Mouse (Mus musculus) lung, embryonic 16.5 days (tissue): ENCODE measurements around the gene Lag3. TPM values are rescaled to one million over a fixed set of nuclear protein-coding genes. Genes with fewer than 3 reads are reported as not detected.
A peak's percentile ranks its signal among the peaks of the same experiment; 100 is the strongest.

ENCODE experiments used
- ATAC-seq: fragments of 200-750 bp; cut with Nextera tagmentation; 2 replicates; pipeline ENCODE4 v1.8.0; 2017; ENCODE audit warnings: low read depth, mild to moderate bottlenecking, moderate library complexity
- H3K27ac ChIP-seq: fragments of 300-500 bp; sonication (generic); 2 replicates; pipeline ENCODE4 v1.5.1; 2014; ENCODE audit warnings: mild to moderate bottlenecking, control low read depth, low read length
- H3K27me3 ChIP-seq: fragments of 300-500 bp; sonication (generic); 2 replicates; pipeline ENCODE4 v1.6.1; 2014; ENCODE audit warnings: low read depth, low read length, mixed read lengths; ENCODE audit not compliant: control insufficient read depth, insufficient read depth
- H3K36me3 ChIP-seq: fragments of 300-500 bp; sonication (generic); 2 replicates; pipeline ENCODE4 v1.6.1; 2014; ENCODE audit warnings: low read length; ENCODE audit not compliant: control insufficient read depth, insufficient read depth
- H3K4me1 ChIP-seq: fragments of 300-500 bp; sonication (generic); replicated peaks from 2 replicates; pipeline ENCODE4 v1.6.1; 2014; ENCODE audit warnings: low read length, mixed read lengths; ENCODE audit not compliant: control insufficient read depth, insufficient read depth
- H3K4me2 ChIP-seq: fragments of 300-500 bp; sonication (generic); 2 replicates; pipeline ENCODE4 v1.6.1; 2014; ENCODE audit warnings: low read depth, low read length, control low read depth
- H3K4me3 ChIP-seq: fragments of 300-500 bp; sonication (generic); 2 replicates; pipeline ENCODE4 v1.5.1; 2014; ENCODE audit warnings: mild to moderate bottlenecking, low read length, control low read depth
- H3K9ac ChIP-seq: fragments of 300-500 bp; sonication (generic); 2 replicates; pipeline ENCODE4 v1.6.1; 2014; ENCODE audit warnings: low read length, control low read depth
- H3K9me3 ChIP-seq: fragments of 300-500 bp; sonication (generic); 2 replicates; pipeline ENCODE4 v1.6.1; 2016; ENCODE audit warnings: low read length; ENCODE audit not compliant: control insufficient read depth
- WGBS: fragments of 180-500 bp; shearing (Covaris S2); extraction: QIAGEN DNeasy Blood & Tissue Kit; methylation state at CpG from one replicate; pipeline ENCODE4 v1.1.7; 2014; 5-methylcytosine and 5-hydroxymethylcytosine counted together
- polyA plus RNA-seq: library from polyadenylated mRNA; unstranded; fragments of >200 nt; fragmentation: Nextera tagmentation; extraction: Ambion mirVana; gene quantifications from 2 replicates; pipeline ENCODE4 v1.2.1, GENCODE M21; 2015

The Lag3 gene
- polyA plus RNA-seq, 1 experiment from 2014 or later, result 1.2 TPM

DNA sequence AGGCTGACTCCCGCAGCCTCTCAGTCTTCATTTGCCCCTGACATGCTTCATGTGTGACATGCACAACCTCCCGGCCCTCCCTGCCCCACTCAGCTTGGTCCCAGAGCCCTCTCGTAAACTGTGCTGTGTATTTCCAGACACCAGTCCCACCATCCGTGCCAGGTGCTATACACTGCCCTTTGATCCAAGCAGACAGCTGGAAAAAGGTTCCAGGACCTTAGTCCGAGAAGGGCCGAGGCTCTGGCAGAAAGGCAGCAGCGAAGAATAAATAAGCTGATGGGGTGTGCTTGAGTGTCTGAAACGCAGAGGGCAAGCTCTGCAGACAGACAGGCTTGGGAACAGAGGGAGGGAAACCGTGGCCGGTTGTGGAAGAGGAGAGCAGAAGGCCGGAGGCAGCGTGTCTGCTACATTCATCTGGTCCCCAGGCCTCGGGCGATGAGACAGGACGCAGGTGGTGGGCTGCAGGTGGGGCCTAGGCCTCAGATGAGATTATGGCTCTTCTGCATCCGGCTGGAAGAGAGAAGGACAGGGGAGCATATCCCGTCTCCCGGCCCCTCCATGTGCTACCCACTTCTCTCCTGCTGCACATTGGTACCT is 45.6 kb downstream of the Lag3 start:
- WGBS, result 33% methylated on average over 18 of the region's 18 CpGs
- peaks cover 11% of the 10 kb centered on the region for H3K4me1 ChIP-seq
- no peak overlapping the region for H3K4me2 ChIP-seq
- peaks cover 29% of the 10 kb centered on the region for H3K27me3 ChIP-seq
- no peaks in the 10 kb centered on the region for H3K9me3 ChIP-seq
- H3K9ac ChIP-seq, result no peak overlapping the region
- no peak for ATAC-seq
- no peak overlapping the region for H3K27ac ChIP-seq
- no peaks in the 10 kb centered on the region for H3K36me3 ChIP-seq
- H3K4me3 ChIP-seq, result no peak overlapping the region

- H3K9me3 ChIP-seq, result no peaks in the 10 kb centered on the region
- WGBS, result under 1% methylated on average over 38 of the region's 43 CpGs
- H3K27me3 ChIP-seq, result peaks cover 38% of the 10 kb centered on the region
- H3K4me3 ChIP-seq, result peak within 1 kb of the TSS; percentile 59
- H3K4me2 ChIP-seq, result peak within 1 kb of the TSS; percentile 99
- no peaks in the 10 kb centered on the region for H3K36me3 ChIP-seq
- peak within 1 kb of the TSS; percentile 72 for H3K9ac ChIP-seq
- ATAC-seq, result peak; percentile 66
- H3K27ac ChIP-seq, result no peak within 1 kb of the TSS
- peaks cover 11% of the 10 kb centered on the region for H3K4me1 ChIP-seq
These were observed 47.7 kb downstream of the Lag3 start, which contains the start of gene Gpr162 for GRCm38 (mm10) chr6:124863658-124864298. Gene Gpr162, minus strand, starts transcription at chr6:124863983.

GRCm38 (mm10) chr6:124863125-124863657 is 48.3 kb downstream of the Lag3 start:
- H3K27me3 ChIP-seq, result peaks cover 44% of the 10 kb centered on the region
- peaks cover 12% of the 10 kb centered on the region for H3K4me1 ChIP-seq
- H3K36me3 ChIP-seq, result no peaks in the 10 kb centered on the region
- no peak overlapping the region for H3K27ac ChIP-seq
- peak overlapping the region; percentile 99 for H3K4me2 ChIP-seq
- peak overlapping the region; percentile 59 for H3K4me3 ChIP-seq
- peak overlapping the region; percentile 72 for H3K9ac ChIP-seq
- no peaks in the 10 kb centered on the region for H3K9me3 ChIP-seq
- WGBS, result 2% methylated on average over 11 of the region's 16 CpGs
- peak; percentile 11 for ATAC-seq

- Histone ChIP-seq H3K9ac (no peak overlapping the region), H3K4me3 (no peak overlapping the region; the same call in 1 of the 2 replicates)
These were observed 48.9 kb downstream of the Lag3 start for GRCm38 (mm10) chr6:124862406-124863124.

GRCm38 (mm10) chr6:124861802-124862201 is 49.7 kb downstream of the Lag3 start:
- Histone ChIP-seq H3K9ac (no peak overlapping the region), H3K9me3 (no peaks in the 10 kb centered on the region), H3K36me3 (no peaks in the 10 kb centered on the region), H3K4me2 (no peak overlapping the region), H3K4me1 (peaks cover 18% of the 10 kb centered on the region), H3K4me3 (no peak overlapping the region), H3K27ac (no peak overlapping the region), H3K27me3 (peaks cover 44% of the 10 kb centered on the region)
- 41% methylated on average over 3 of the region's 3 CpGs for WGBS
- ATAC-seq, result no peak

More at GRCm38 (mm10) chr6:124862406-124863124, 48.9 kb downstream of the Lag3 start:
- Histone ChIP-seq H3K4me2 (peak overlapping the region; percentile 99), H3K9me3 (no peaks in the 10 kb centered on the region), H3K27me3 (peaks cover 44% of the 10 kb centered on the region), H3K36me3 (no peaks in the 10 kb centered on the region), H3K27ac (no peak overlapping the region), H3K4me1 (peaks cover 18% of the 10 kb centered on the region)
- no peak for ATAC-seq
- 18% methylated on average over 8 of the region's 8 CpGs for WGBS

DNA sequence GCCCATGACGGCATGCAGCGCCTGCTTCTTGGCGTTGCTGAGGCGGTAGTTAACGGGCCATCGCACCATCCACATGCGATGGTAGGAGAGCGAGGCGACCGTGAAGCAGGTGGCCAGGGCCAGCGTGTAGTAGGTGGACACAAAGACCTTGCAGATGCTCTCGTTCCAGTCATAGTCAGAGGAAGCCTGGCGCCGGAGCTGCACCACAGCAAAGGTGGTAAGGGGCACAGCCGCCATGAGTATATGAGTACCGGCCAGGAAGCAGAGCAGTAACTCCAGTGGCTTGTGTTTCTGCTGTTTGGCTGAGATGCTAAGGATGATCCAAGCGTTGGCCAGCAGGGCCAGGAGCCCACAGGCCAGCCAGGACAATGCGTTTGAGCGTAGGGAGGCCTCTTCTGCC is 50.2 kb downstream of the Lag3 start:
- no peak overlapping the region for H3K27ac ChIP-seq
- no peak overlapping the region for H3K9ac ChIP-seq
- peaks cover 22% of the 10 kb centered on the region for H3K4me1 ChIP-seq
- peaks cover 44% of the 10 kb centered on the region for H3K27me3 ChIP-seq
- H3K36me3 ChIP-seq, result no peaks in the 10 kb centered on the region
- no peak overlapping the region for H3K4me2 ChIP-seq
- H3K9me3 ChIP-seq, result no peaks in the 10 kb centered on the region
- H3K4me3 ChIP-seq, result no peak overlapping the region
- WGBS, result 74% methylated on average over 19 of the region's 19 CpGs
- no peak for ATAC-seq

- no peak overlapping the region for H3K4me3 ChIP-seq
- no peak overlapping the region for H3K27ac ChIP-seq
- ATAC-seq, result no peak
- 81% methylated on average over 9 of the region's 9 CpGs for WGBS
- no peak overlapping the region for H3K9ac ChIP-seq
- H3K27me3 ChIP-seq, result peaks cover 42% of the 10 kb centered on the region
- no peak overlapping the region for H3K4me2 ChIP-seq
- peaks cover 24% of the 10 kb centered on the region for H3K4me1 ChIP-seq
- no peaks in the 10 kb centered on the region for H3K9me3 ChIP-seq
- no peaks in the 10 kb centered on the region for H3K36me3 ChIP-seq
These were observed 51.0 kb downstream of the Lag3 start for GRCm38 (mm10) chr6:124860511-124860910.

DNA sequence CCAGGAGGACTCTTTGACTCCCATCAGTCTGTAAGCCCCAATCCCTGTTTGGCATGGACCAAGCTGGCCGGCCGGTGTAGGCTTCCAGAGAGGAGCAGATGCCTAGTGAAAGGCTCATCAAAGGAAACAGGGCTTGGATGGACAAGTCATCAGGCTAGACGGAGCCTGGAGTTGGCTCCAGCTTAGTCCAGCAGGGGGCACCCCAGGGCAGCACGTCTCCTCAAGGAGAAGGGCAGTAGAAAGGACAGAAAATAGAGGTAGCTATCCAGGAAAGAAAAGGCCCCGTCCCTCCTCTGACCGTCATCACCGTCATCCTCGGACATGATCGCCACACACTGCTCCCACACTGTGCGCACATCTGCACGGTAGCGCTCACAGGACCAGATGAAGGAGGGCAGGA is 51.8 kb downstream of the Lag3 start:
- Histone ChIP-seq H3K27me3 (peaks cover 37% of the 10 kb centered on the region), H3K27ac (no peak overlapping the region), H3K4me3 (no peak overlapping the region), H3K9me3 (no peaks in the 10 kb centered on the region), H3K4me2 (no peak overlapping the region), H3K36me3 (no peaks in the 10 kb centered on the region), H3K9ac (no peak overlapping the region; the same call in 1 of the 2 replicates), H3K4me1 (peaks cover 24% of the 10 kb centered on the region)
- peak; percentile 26 for ATAC-seq
- 5% methylated on average over 12 of the region's 12 CpGs for WGBS
